Mouse (Mus musculus): ENCODE results near the gene Baiap2l1.

- TF ChIP-seq POLR2A (IDR thresholded peaks at IDR 0.05; ENCODE audit: extremely low read depth, insufficient read depth, low read length) (no peak), CTCF (IDR thresholded peaks at IDR 0.05; ENCODE audit: extremely low read depth, insufficient read depth, low read length) (no peak)
These were observed 39.7 kb upstream of the Baiap2l1 start for GRCm38 (mm10) chr5:144397566-144397965.
